Comparison of ENCODE assay signal across 7 mouse cellular contexts in genomic region chr4:40846143-40846931, GRCm38 (mm10). TPM values are rescaled to one million over a fixed set of nuclear protein-coding genes. Genes with fewer than 3 reads are reported as not detected.
DNase-seq lines count a peak whose midpoint lies in the region; ATAC-seq and TF ChIP-seq lines count a peak whose summit lies in the region.

No protein-coding gene starts in this region.

- peak overlapping the region; percentile 78 for H3K4me2 ChIP-seq in liver, postnatal 0 days (ENCODE audit: low read depth, low read length)
- H3K4me2 ChIP-seq in forebrain, embryonic 15.5 days (replicated peaks) = no peak overlapping the region

- 57% methylated on average over 7 of the region's 7 CpGs for WGBS in heart, embryonic 10.5 days
- WGBS in liver, postnatal 0 days (ENCODE audit: insufficient replicate concordance) = 21% methylated on average over 7 of the region's 7 CpGs
- 89% methylated on average over 7 of the region's 7 CpGs for WGBS in forebrain, embryonic 15.5 days

- H3K9ac ChIP-seq in liver, postnatal 0 days (replicated peaks) = peak overlapping the region; percentile 41
- H3K9ac ChIP-seq in forebrain, embryonic 15.5 days (replicated peaks) = no peak overlapping the region

- H3K27ac ChIP-seq in heart, embryonic 10.5 days = peak overlapping the region; percentile 69; the same call in 1 of the 2 replicates
- peak overlapping the region; percentile 98 for H3K27ac ChIP-seq in liver, postnatal 0 days (ENCODE audit: low read depth)
- no peak overlapping the region for H3K27ac ChIP-seq in forebrain, embryonic 15.5 days (replicated peaks)

- peaks cover 87% of the 10 kb centered on the region for H3K4me1 ChIP-seq in heart, embryonic 10.5 days
- peaks cover 78% of the 10 kb centered on the region for H3K4me1 ChIP-seq in liver, postnatal 0 days (ENCODE audit: insufficient read depth)
- H3K4me1 ChIP-seq in forebrain, embryonic 15.5 days = peaks cover 32% of the 10 kb centered on the region

- TF ChIP-seq CTCF in liver, postnatal 0 days (IDR thresholded peaks at IDR 0.05; ENCODE audit: low read depth) = no peak

- H3K27me3 ChIP-seq in heart, embryonic 10.5 days (ENCODE audit: insufficient read depth, poor library complexity, severe bottlenecking) = no peaks in the 10 kb centered on the region
- H3K27me3 ChIP-seq in liver, postnatal 0 days (ENCODE audit: insufficient read depth, low read length) = no peaks in the 10 kb centered on the region
- no peaks in the 10 kb centered on the region for H3K27me3 ChIP-seq in forebrain, embryonic 15.5 days

- no peak overlapping the region for H3K4me3 ChIP-seq in heart, embryonic 10.5 days
- peak overlapping the region; percentile 11 for H3K4me3 ChIP-seq in liver, postnatal 0 days (ENCODE audit: low read depth, low read length)
- H3K4me3 ChIP-seq in forebrain, embryonic 15.5 days = no peak overlapping the region

- TF ChIP-seq EP300 in liver, postnatal 0 days (IDR thresholded peaks at IDR 0.05; ENCODE audit: low read depth) = peak; percentile 43

- no peak for ATAC-seq in liver, postnatal 0 days
- no peak for ATAC-seq in forebrain, embryonic 15.5 days (replicated peaks)

- peak; percentile 13 to 20 for DNase-seq in left cerebral cortex, adult 18-20 months (ENCODE audit: low spot score in 2 of 2)
- DNase-seq in left cerebral cortex, adult 9 months (ENCODE audit: low spot score in 2 of 2) = no peak
- peak; percentile 40 for DNase-seq in adipocyte (ENCODE audit: low spot score)
- DNase-seq in heart, embryonic 10.5 days (ENCODE audit: low spot score) = no peak
- DNase-seq in liver, postnatal 0 days = no peak
- no peak for DNase-seq in frontal cortex, postnatal 14 days (ENCODE audit: low spot score in 2 of 2)

- H3K36me3 ChIP-seq in heart, embryonic 10.5 days = peaks cover 5% of the 10 kb centered on the region; the same call in 1 of the 2 replicates
- peaks cover 41% of the 10 kb centered on the region for H3K36me3 ChIP-seq in liver, postnatal 0 days (replicated peaks; ENCODE audit: insufficient read depth, low read length)
- H3K36me3 ChIP-seq in forebrain, embryonic 15.5 days = no peaks in the 10 kb centered on the region

- no peaks in the 10 kb centered on the region for H3K9me3 ChIP-seq in heart, embryonic 10.5 days
- H3K9me3 ChIP-seq in liver, postnatal 0 days (ENCODE audit: low read length) = no peaks in the 10 kb centered on the region
- H3K9me3 ChIP-seq in forebrain, embryonic 15.5 days = no peaks in the 10 kb centered on the region

RNA-seq across cellular contexts. Expression of gene B4galt1, which starts 7.5 kb away (rescaled TPM):
- total RNA-seq in left cerebral cortex, adult 18-20 months (2021) = 1 to 10 TPM; 4.7 to 5.4 TPM
- polyA plus RNA-seq in heart, embryonic 10.5 days (2016; fragmentation: Nextera tagmentation; extraction: Ambion mirVana) = 38.1 and 47.1 TPM in 2 replicates
- polyA plus RNA-seq in liver, postnatal 0 days (2015; fragmentation: Nextera tagmentation; extraction: Ambion mirVana) = 26.4 and 30.2 TPM in 2 replicates
- 7.0 and 7.3 TPM in 2 replicates for polyA plus RNA-seq in forebrain, embryonic 15.5 days (2015; fragmentation: Nextera tagmentation; extraction: Ambion mirVana)

Comparison
In these comparisons a context has a peak if more than half of its experiments do, and no peak if none do; other contexts are left out.
1. DNase-seq: peak in left cerebral cortex, adult 18-20 months (2 of 2) and adipocyte (single experiment); none in left cerebral cortex, adult 9 months (0 of 2), heart, embryonic 10.5 days (single experiment), liver, postnatal 0 days (single experiment) and frontal cortex, postnatal 14 days (0 of 2).